Mouse (Mus musculus) cerebellum, adult 2 months (tissue): ENCODE measurements at regions not wholly inside any gene's neighbourhood (a gene's known extent, or its start where the extent isn't known, plus 50 kb on each side); places are given as distances from the start of the nearest gene placed in this dataset.

Experiments used
- CTCF ChIP-seq: fragments of 200-500 bp; IDR thresholded peaks from 2 replicates; pipeline ENCODE4 v1.5.1; 2011; ENCODE audit warnings: low read depth, mild to moderate bottlenecking, control low read depth, low read length, moderate library complexity, borderline replicate concordance; ENCODE audit not compliant: insufficient read depth
- POLR2A ChIP-seq: fragments of 200-500 bp; IDR thresholded peaks from 2 replicates; pipeline ENCODE4 v1.6.1; 2011; ENCODE audit warnings: low read length, control low read depth, borderline replicate concordance; ENCODE audit not compliant: insufficient read depth

DNA sequence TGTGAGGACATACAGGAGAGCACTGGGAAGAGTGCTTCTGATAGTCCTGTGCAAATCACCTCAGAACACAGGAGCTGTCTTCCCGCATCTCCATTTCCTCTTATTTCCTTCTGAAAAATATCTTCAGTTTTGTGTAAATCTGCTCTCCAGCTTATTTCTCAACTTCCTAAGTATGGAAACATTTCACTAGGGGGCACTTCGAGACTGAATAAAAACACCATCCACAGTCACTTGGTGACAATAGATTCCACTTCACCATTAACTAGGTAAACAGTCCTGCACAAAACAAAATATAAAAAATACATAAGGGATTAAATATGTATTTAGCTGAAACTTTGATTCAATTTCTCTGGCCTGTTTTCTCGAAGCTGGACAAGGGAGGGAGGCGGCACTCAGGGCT, 193.4 kb downstream of the Stim2 start:
- TF ChIP-seq CTCF (no peak), POLR2A (no peak)
